ENCODE assay signal across 8 mouse cellular contexts in genomic region chr7:127800435-127801009, GRCm38 (mm10). TPM values are rescaled to one million over a fixed set of nuclear protein-coding genes. Genes with fewer than 3 reads are reported as not detected.
A peak's percentile ranks its signal among the peaks of the same experiment; 100 is the strongest.
DNase-seq lines count a peak whose midpoint lies in the region; ATAC-seq and TF ChIP-seq lines count a peak whose summit lies in the region.

TSS of gene Hsd3b7 (plus strand) at chr7:127800604.

- no peak within 1 kb of the TSS for H3K9ac ChIP-seq in CH12.LX (ENCODE audit: insufficient read depth, low read depth)
- H3K9ac ChIP-seq in forebrain, embryonic 12.5 days = no peak within 1 kb of the TSS
- peak within 1 kb of the TSS; percentile 50 for H3K9ac ChIP-seq in heart, embryonic 16.5 days (ENCODE audit: low read length)
- H3K9ac ChIP-seq in liver, embryonic 13.5 days = peak within 1 kb of the TSS; percentile 49
- no peak within 1 kb of the TSS for H3K9ac ChIP-seq in stomach, embryonic 14.5 days (replicated peaks; ENCODE audit: low read depth, low read length)

- peak; percentile 85 for ATAC-seq in forebrain, embryonic 12.5 days (ENCODE audit: low FRiP score)
- ATAC-seq in heart, embryonic 16.5 days (replicated peaks; ENCODE audit: extremely low read depth, insufficient read depth, low FRiP score) = peak; percentile 93
- peak; percentile 62 for ATAC-seq in liver, embryonic 13.5 days (ENCODE audit: low read depth)
- ATAC-seq in stomach, embryonic 14.5 days (ENCODE audit: insufficient number of reproducible peaks, insufficient read depth, low FRiP score, low read depth) = peak; percentile 87

- peak; percentile 60 for TF ChIP-seq RAD21 in CH12.LX (IDR thresholded peaks at IDR 0.05; ENCODE audit: low read depth, low read length)

- peaks cover 59 to 88% of the 10 kb centered on the region in 2 experiments for H3K36me3 ChIP-seq in CH12.LX (replicated peaks in 1 of 2; ENCODE audit: control insufficient read depth in 1 of 2, insufficient read depth in 1 of 2, low read length in 1 of 2)
- H3K36me3 ChIP-seq in forebrain, embryonic 12.5 days (replicated peaks) = peaks cover 64% of the 10 kb centered on the region
- peaks cover 38% of the 10 kb centered on the region for H3K36me3 ChIP-seq in heart, embryonic 16.5 days (ENCODE audit: control insufficient read depth, insufficient read depth)
- peaks cover 80% of the 10 kb centered on the region for H3K36me3 ChIP-seq in liver, embryonic 13.5 days
- peaks cover 48% of the 10 kb centered on the region for H3K36me3 ChIP-seq in stomach, embryonic 14.5 days (ENCODE audit: control insufficient read depth, insufficient read depth, low read length)

- no peak for TF ChIP-seq EP300 in CH12.LX (IDR thresholded peaks at IDR 0.05; ENCODE audit: low read length)

- no peak for TF ChIP-seq POLR2A in CH12.LX (IDR thresholded peaks at IDR 0.05; ENCODE audit: low read depth, low read length)

- no peak within 1 kb of the TSS for H3K4me2 ChIP-seq in CH12.LX (ENCODE audit: insufficient read depth, low read depth, poor library complexity, severe bottlenecking)
- peak within 1 kb of the TSS; percentile 21; the same call in 1 of the 2 replicates for H3K4me2 ChIP-seq in forebrain, embryonic 12.5 days
- H3K4me2 ChIP-seq in heart, embryonic 16.5 days (ENCODE audit: low read depth, low read length) = peak within 1 kb of the TSS; percentile 53
- H3K4me2 ChIP-seq in liver, embryonic 13.5 days = peak within 1 kb of the TSS; percentile 59
- peak within 1 kb of the TSS; percentile 40 for H3K4me2 ChIP-seq in stomach, embryonic 14.5 days (replicated peaks; ENCODE audit: low read depth, low read length)

- H3K79me2 ChIP-seq in CH12.LX (replicated peaks; ENCODE audit: control insufficient read depth, extremely low read depth, insufficient read depth, poor library complexity, severe bottlenecking) = no peaks in the 10 kb centered on the region

- no peak within 1 kb of the TSS for H3K27ac ChIP-seq in CH12.LX (ENCODE audit: insufficient read depth, low read depth)
- 0 out of 2 replicates have a peak within 1 kb of the TSS, but pooled peaks have one; percentile 19 for H3K27ac ChIP-seq in forebrain, embryonic 12.5 days
- H3K27ac ChIP-seq in heart, embryonic 16.5 days (ENCODE audit: low read length) = peak within 1 kb of the TSS; percentile 22; the same call in 1 of the 2 replicates
- H3K27ac ChIP-seq in liver, embryonic 13.5 days = peak within 1 kb of the TSS; percentile 74
- H3K27ac ChIP-seq in stomach, embryonic 14.5 days (ENCODE audit: low read length) = no peak within 1 kb of the TSS

- in situ Hi-C loops in CH12.LX (cut with MboI; ENCODE audit: low pct_ligation_motif_present, low pct_unique_long_range_greater_than_20kb, low sequenced_read_pairs) = no loop called here

- no peaks in the 10 kb centered on the region for H3K9me3 ChIP-seq in CH12.LX (replicated peaks; ENCODE audit: low read length)
- H3K9me3 ChIP-seq in forebrain, embryonic 12.5 days = no peaks in the 10 kb centered on the region
- H3K9me3 ChIP-seq in heart, embryonic 16.5 days (replicated peaks; ENCODE audit: control insufficient read depth, low read length) = no peaks in the 10 kb centered on the region
- H3K9me3 ChIP-seq in liver, embryonic 13.5 days (replicated peaks) = no peaks in the 10 kb centered on the region
- H3K9me3 ChIP-seq in stomach, embryonic 14.5 days (ENCODE audit: control insufficient read depth, low read depth, low read length) = no peaks in the 10 kb centered on the region

- DNase-seq in CH12.LX (ENCODE audit: extremely low read depth) = peak; percentile 78
- peak; percentile 71 for DNase-seq in c-Kit-positive CD71-positive TER-119-positive erythroid progenitor cells, embryonic 14.5 days (ENCODE audit: low spot score)
- peak; percentile 96 for DNase-seq in kidney, postnatal 25 days
- peak; percentile 74 for DNase-seq in liver, embryonic 13.5 days
- peak; percentile 57 to 77 for DNase-seq in natural killer cell, adult 2 months (ENCODE audit: low spot score in 2 of 2)

- 38% methylated on average over 5 of the region's 6 CpGs for WGBS in forebrain, embryonic 12.5 days
- 19% methylated on average over 6 of the region's 6 CpGs for WGBS in heart, embryonic 16.5 days
- 20% methylated on average over 6 of the region's 6 CpGs for WGBS in liver, embryonic 13.5 days (ENCODE audit: insufficient replicate concordance)
- 23% methylated on average over 6 of the region's 6 CpGs for WGBS in stomach, embryonic 14.5 days

- H3K4me3 ChIP-seq in CH12.LX (replicated peaks in 1 of 3; ENCODE audit: low read depth in 2 of 3, low read length in 2 of 3, poor library complexity in 1 of 3) = peak within 1 kb of the TSS in 1 of 3 experiments; percentile 47
- no peak within 1 kb of the TSS for H3K4me3 ChIP-seq in forebrain, embryonic 12.5 days (replicated peaks)
- peak within 1 kb of the TSS; percentile 37 for H3K4me3 ChIP-seq in heart, embryonic 16.5 days (ENCODE audit: low read length)
- H3K4me3 ChIP-seq in liver, embryonic 13.5 days (replicated peaks) = peak within 1 kb of the TSS; percentile 40
- peak within 1 kb of the TSS; percentile 19 for H3K4me3 ChIP-seq in stomach, embryonic 14.5 days (ENCODE audit: low read depth, low read length)

- peaks cover 0 to 20% of the 10 kb centered on the region in 2 experiments; a peak in 2 of 4 replicates for H3K4me1 ChIP-seq in CH12.LX (ENCODE audit: control insufficient read depth in 1 of 2, insufficient read depth in 2 of 2)
- H3K4me1 ChIP-seq in forebrain, embryonic 12.5 days = peaks cover 2% of the 10 kb centered on the region; the same call in 1 of the 2 replicates
- H3K4me1 ChIP-seq in heart, embryonic 16.5 days (ENCODE audit: control insufficient read depth, insufficient read depth, low read length) = no peaks in the 10 kb centered on the region; the same call in 1 of the 2 replicates
- H3K4me1 ChIP-seq in liver, embryonic 13.5 days (replicated peaks) = peaks cover 50% of the 10 kb centered on the region
- no peaks in the 10 kb centered on the region; the same call in 1 of the 2 replicates for H3K4me1 ChIP-seq in stomach, embryonic 14.5 days (ENCODE audit: control insufficient read depth, insufficient read depth, low read length)

- TF ChIP-seq CTCF in CH12.LX (conservative IDR thresholded peaks at IDR 0.05 in 1 of 2, IDR thresholded peaks at IDR 0.05 in 1 of 2; ENCODE audit: low read depth in 2 of 2, low read length in 2 of 2) = peak; percentile 38 to 91; a peak in 3 of 4 replicates

- dilution Hi-C loops in CH12.LX (cut with MboI; ENCODE audit: extremely low pct_ligation_motif_present, extremely low pct_unique_long_range_greater_than_20kb, low sequenced_read_pairs) = no loop called here

- H3K27me3 ChIP-seq in CH12.LX (replicated peaks) = no peaks in the 10 kb centered on the region
- no peaks in the 10 kb centered on the region for H3K27me3 ChIP-seq in forebrain, embryonic 12.5 days
- no peaks in the 10 kb centered on the region for H3K27me3 ChIP-seq in heart, embryonic 16.5 days (ENCODE audit: control insufficient read depth, insufficient read depth, low read length)
- H3K27me3 ChIP-seq in liver, embryonic 13.5 days = no peaks in the 10 kb centered on the region
- H3K27me3 ChIP-seq in stomach, embryonic 14.5 days (ENCODE audit: control insufficient read depth, insufficient read depth, low read length) = no peaks in the 10 kb centered on the region

TF ChIP-seq in CH12.LX, 34 proteins besides CTCF, POLR2A, EP300 and RAD21:
- TF ChIP-seq PAX5 (IDR thresholded peaks at IDR 0.05; ENCODE audit: low read length) = no peak
- no peak for TF ChIP-seq JUND (conservative IDR thresholded peaks at IDR 0.05; ENCODE audit: low read depth, low read length)
- peak; percentile 82 for TF ChIP-seq MAZ (IDR thresholded peaks at IDR 0.05; ENCODE audit: low read depth, low read length)
- 0 out of 2 replicates have a peak, but pooled peaks have one; percentile 1 for TF ChIP-seq ZC3H11A (IDR thresholded peaks at IDR 0.05; ENCODE audit: low read depth, low read length)
- TF ChIP-seq MYC (IDR thresholded peaks at IDR 0.05; ENCODE audit: low read depth, low read length) = no peak
- TF ChIP-seq SMC3 (IDR thresholded peaks at IDR 0.05; ENCODE audit: low read depth, low read length) = peak; percentile 86
- peak; percentile 62 for TF ChIP-seq ELF1 (IDR thresholded peaks at IDR 0.05; ENCODE audit: low read depth, low read length)
- no peak for TF ChIP-seq GABPA (IDR thresholded peaks at IDR 0.05; ENCODE audit: insufficient replicate concordance, low read depth, low read length)
- TF ChIP-seq HCFC1 (IDR thresholded peaks at IDR 0.05; ENCODE audit: low read depth, low read length) = peak; percentile 39; the same call in 1 of the 2 replicates
- peak; percentile 26; the same call in 1 of the 2 replicates for TF ChIP-seq NELFE (IDR thresholded peaks at IDR 0.05; ENCODE audit: low read depth, low read length)
- no peak for TF ChIP-seq CHD2 (IDR thresholded peaks at IDR 0.05; ENCODE audit: low read length)
- no peak for TF ChIP-seq ZKSCAN1 (IDR thresholded peaks at IDR 0.05; ENCODE audit: borderline replicate concordance, low read depth, low read length)

RNA-seq across cellular contexts. Expression of gene Hsd3b7, which starts in this region (rescaled TPM):
- total RNA-seq in CH12.LX (2012; rRNA removed) = 2.9 and 4.2 TPM in 2 replicates
- total RNA-seq in CH12.LX (2014; rRNA removed) = 5.9 and 6.8 TPM in 2 replicates
- polyA plus RNA-seq in CH12.LX (2012; ENCODE audit: insufficient read length, low read depth) = 0.99 and 2.1 TPM in 2 replicates
- polyA plus RNA-seq in forebrain, embryonic 12.5 days (2016; fragmentation: Nextera tagmentation; extraction: Ambion mirVana) = 7.3 and 7.6 TPM in 2 replicates
- polyA plus RNA-seq in heart, embryonic 16.5 days (2015; fragmentation: Nextera tagmentation; extraction: Ambion mirVana) = 24.5 and 24.9 TPM in 2 replicates
- polyA plus RNA-seq in liver, embryonic 13.5 days (2015; fragmentation: Nextera tagmentation; extraction: Ambion mirVana) = 37.8 and 39.3 TPM in 2 replicates
- polyA plus RNA-seq in stomach, embryonic 14.5 days (2014; fragmentation: Nextera tagmentation; extraction: Ambion mirVana) = 21.1 and 22.7 TPM in 2 replicates

Comparison
In these comparisons a context has a peak if more than half of its experiments do, and no peak if none do; other contexts are left out.
1. H3K27ac ChIP-seq: peak in forebrain, embryonic 12.5 days (single experiment), heart, embryonic 16.5 days (single experiment) and liver, embryonic 13.5 days (single experiment); none in CH12.LX (single experiment) and stomach, embryonic 14.5 days (single experiment).
2. H3K9ac ChIP-seq: peak in heart, embryonic 16.5 days (single experiment) and liver, embryonic 13.5 days (single experiment); none in CH12.LX (single experiment), forebrain, embryonic 12.5 days (single experiment) and stomach, embryonic 14.5 days (single experiment).
3. Peak in every context shown above with its lines, with median percentiles within 50 percentile points of each other: DNase-seq and ATAC-seq.